Mouse (Mus musculus) left cerebral cortex, adult 9 months (tissue): ENCODE results near the gene Ppp2ca.
"Not testable (repeated sequence)": the region's sequence is repeated elsewhere in the genome, so short reads cannot be mapped to it uniquely, and the experiment has no call there.

ENCODE experiments used
- DNase-seq, 2 experiments: peaks; one replicate each; pipeline ENCODE4 v3.0.0; 2022; ENCODE audit warnings: low spot score in 2 of 2

Gene Ppp2ca

DNA sequence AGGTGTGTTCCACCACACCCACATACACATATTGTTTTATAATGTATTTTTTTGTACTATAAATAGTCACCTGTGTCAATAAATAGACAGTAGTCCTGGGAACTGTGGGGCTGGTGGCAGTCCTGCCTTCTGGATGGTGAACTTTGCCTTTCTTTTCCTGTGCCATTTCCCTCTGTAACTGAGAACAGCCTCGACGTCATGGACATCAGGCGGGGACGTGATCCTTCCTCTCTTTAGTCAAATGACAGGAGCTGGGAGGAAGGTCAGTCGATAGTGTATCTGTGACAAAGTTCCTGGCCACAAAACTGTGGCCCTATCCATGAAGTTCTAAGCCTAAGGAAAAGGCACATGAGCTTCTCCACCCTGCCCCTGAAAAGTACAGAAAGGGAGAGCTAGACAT lies 3.9 kb upstream of the Ppp2ca start:
- no peak for DNase-seq

- DNase-seq, result no peak
Measured at GRCm38 (mm10) chr11:52097016-52097415, 1.5 kb upstream of the Ppp2ca start.

GRCm38 (mm10) chr11:52097596-52097995 lies 885 bp upstream of the Ppp2ca start:
- DNase-seq, result no peak

DNA sequence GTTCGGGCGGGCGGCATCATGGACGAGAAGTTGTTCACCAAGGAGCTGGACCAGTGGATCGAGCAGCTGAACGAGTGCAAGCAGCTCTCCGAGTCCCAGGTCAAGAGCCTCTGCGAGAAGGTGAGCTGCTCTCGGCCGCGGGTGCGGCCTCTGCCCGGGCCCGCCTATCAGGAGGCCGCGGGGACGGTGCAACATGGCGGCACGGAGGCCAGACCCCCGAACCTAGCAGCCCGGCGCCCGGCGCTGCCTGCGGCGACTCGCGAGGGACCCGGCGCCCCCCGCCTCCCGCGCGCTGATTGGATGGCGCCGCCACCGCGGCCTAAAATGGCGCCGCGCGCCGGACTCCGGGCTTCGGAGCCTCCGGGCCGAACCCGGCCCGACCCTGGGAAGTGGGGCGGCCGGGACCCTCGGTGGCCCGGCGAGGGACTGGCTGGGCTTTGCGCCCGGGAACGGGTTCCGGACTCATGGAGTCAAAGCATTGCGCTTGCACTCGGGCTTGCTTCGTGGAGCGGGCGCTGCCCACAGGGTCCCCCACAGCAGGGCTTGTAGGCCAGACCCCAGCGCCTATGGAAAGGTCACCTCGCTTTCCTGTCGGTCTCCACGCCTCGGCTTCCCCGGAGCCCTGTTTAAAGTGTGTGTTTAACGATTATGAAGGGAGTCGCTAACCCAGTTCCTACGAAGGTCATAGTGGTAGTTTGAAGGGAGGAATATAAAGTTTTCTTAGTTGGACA lies 715 bp downstream of the Ppp2ca start:
- DNase-seq, result peak in 1 of 2 experiments; percentile 49

DNA sequence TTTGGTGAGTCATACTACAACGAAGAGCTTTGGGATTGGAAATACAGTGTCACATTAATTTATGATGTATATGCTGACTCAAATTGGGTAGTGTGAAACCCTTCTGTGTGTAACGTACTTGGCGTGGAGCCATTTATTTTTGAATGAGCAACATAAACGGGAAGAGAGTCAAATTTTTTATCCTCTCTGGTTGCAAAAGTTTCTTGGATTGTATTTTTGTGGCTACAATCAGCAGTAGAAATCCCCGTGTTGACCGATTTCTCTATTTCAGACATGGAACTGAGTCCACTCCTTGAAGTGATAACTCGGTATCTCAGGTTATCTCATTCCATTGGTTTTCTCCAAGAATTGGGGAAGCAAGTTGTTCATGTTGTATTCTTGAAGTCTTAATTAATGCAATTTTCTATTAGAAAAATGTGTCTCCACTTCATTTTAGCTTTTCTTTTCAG lies 1.3 kb downstream of the Ppp2ca start:
- DNase-seq, result no peak

GRCm38 (mm10) chr11:52102977-52103376 lies 4.5 kb downstream of the Ppp2ca start:
- no peak for DNase-seq

DNA sequence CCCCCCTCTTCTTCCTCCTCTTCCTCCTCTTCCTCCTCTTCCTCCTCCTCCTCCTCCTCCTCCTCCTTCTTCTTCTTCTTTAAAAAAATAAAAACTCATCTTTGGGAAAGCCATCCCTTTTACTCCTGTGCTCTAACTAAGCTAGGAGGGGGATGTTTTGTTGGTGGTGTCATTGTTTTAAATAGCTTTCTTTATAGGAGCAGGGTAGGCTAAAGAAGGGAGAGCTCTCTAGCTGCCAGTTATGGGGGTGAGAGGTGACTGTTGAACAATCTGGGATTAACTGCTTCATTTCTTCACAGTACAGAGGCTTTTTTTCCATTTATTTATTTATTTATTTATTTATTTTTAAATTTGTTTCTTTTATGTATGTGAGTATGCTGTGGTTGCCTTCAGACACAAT lies 7.0 kb downstream of the Ppp2ca start:
- DNase-seq, result no peak

DNA sequence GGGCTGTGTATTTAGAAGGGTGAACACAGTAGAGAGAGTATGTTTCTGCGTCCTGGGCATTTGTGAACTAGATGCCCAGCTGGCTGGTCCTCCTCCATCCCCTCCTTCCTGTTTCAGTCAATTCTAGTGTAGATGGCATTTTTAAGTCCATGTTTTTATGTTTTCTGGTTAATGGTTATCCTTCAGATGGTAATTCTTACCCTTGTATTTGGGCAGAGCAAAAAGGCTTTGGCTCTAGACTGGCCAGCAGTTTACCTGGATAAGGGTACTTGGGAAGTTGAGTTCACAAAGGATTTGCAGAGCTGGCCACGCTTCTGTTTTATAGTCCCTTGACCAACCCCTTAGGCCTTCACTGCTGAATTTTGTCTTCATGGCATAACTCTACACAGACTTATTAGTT lies 7.6 kb downstream of the Ppp2ca start:
- DNase-seq, result no peak

GRCm38 (mm10) chr11:52106438-52106837 lies 8.0 kb downstream of the Ppp2ca start:
- DNase-seq, result no peak

DNA sequence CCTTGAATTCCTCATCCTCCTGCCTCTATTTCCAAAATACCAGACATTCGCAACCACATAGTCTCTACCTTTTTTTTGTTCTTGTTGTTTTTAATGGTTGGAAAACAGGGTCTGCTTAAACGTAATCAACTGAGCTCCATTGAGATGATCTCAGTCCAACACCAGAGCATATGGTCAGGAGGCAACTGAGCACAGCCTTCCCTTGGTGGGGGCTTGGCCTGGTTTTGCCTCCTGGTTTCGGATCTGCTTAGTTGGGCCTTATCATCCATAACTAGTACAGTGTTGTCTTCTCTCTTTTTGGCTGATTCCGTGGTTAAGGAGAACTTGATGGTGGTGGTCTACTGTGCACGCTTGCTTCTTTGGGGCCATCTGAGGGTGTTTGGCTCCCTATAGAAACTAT lies 10.3 kb downstream of the Ppp2ca start:
- DNase-seq, result no peak

DNA sequence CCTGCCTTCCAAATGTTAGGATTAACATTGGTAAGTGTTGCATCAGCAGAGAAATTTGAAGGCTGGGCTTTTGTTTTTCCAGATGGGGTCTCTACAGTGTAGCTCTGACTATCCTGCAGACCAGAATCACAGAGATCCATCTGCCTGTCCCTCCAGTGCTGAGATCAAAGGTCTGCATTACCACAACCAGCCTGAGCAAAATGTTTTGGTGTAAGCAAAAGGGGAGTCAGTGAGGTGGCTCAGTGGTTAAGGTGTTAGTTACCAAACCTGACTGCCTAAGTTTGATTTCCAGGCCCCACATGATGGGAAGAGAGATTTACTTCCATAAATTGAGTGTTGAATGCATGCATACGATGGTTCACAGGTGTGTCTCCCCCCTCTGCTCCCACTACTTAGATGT lies 10.9 kb downstream of the Ppp2ca start:
- DNase-seq, result no peak

DNA sequence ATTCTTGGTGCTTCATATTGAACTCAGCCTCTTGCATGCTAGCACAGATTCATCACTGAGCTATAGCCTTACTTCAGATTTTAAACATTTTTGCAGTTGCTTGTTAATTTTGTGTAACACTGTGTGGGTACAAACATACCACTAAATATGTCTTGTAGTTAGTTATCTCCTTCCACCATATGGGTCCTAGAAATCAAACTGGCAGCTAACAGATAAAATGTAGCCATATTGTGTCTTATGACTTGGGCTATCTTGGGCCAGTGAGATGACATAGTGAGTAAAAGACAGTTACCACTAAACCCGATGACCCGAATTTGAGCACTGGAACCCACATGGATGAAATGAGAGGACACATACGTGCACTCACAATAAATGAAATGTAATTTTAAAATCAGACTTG lies 17.0 kb downstream of the Ppp2ca start:
- DNase-seq, result no peak

DNA sequence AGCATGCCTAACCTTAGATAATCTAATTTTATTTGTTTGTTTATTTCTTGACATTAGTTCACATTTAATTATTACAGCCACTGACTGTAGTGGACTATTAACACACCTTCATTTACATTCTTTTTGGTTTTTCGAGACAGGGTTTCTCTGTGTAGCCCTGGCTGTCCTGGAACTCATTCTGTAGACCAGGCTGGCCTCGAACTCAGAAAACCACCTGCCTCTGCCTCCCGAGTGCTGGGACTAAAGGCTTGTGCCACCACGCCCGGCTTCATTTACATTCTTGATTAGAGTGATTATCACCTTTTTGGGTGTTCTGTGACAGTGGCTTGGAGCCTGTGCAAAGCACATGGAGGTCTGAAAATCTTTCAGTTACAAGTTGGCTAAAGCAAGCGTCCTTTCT lies 17.6 kb downstream of the Ppp2ca start:
- DNase-seq, result not testable (repeated sequence)

- DNase-seq, result no peak
Measured at GRCm38 (mm10) chr11:52117156-52117555, 18.7 kb downstream of the Ppp2ca start.

DNA sequence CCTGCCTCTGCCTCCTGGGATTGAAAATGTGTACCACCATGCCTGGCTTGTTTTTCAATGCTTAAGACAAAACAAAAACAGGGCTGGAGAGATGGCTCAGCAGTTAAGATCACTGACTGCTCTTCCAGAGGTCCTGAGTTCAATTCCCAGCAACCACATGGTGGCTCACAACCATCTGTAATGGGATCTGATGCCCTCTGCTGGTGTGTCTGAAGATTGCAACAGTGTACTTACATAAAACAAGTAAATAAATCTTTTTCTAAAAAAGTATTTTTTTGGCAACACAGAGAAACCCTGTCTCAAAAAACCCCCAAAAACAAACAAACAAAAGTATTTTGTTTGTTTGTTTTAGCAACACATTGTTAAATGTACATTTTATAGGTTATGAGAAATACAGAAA lies 21.9 kb downstream of the Ppp2ca start:
- DNase-seq, result not testable (repeated sequence)

- DNase-seq, result no peak
Measured at GRCm38 (mm10) chr11:52122045-52122444, 23.6 kb downstream of the Ppp2ca start.

GRCm38 (mm10) chr11:52124468-52124867 lies 26.0 kb downstream of the Ppp2ca start:
- DNase-seq, result no peak

GRCm38 (mm10) chr11:52127169-52127568 lies 28.7 kb downstream of the Ppp2ca start:
- no peak for DNase-seq

DNA sequence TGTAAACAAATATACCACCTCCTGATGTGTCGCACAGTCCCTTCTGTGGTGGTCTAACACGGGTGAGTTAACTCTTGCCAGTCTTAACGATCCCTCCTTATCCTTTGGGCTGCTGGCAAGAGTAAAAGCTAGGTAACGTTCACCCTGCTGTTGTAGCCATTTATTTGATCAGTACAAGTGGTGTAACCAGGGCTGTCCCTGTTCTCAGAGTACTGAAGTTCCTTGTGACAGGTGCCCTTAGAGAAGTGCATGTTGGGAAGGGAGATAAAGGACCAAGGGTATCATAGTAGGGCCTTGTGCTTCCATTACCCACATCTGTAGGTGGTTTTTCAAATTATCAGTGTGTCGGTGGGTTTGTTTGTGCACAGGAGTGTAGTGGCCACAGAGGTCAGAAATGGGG lies 29.3 kb downstream of the Ppp2ca start:
- no peak for DNase-seq

DNA sequence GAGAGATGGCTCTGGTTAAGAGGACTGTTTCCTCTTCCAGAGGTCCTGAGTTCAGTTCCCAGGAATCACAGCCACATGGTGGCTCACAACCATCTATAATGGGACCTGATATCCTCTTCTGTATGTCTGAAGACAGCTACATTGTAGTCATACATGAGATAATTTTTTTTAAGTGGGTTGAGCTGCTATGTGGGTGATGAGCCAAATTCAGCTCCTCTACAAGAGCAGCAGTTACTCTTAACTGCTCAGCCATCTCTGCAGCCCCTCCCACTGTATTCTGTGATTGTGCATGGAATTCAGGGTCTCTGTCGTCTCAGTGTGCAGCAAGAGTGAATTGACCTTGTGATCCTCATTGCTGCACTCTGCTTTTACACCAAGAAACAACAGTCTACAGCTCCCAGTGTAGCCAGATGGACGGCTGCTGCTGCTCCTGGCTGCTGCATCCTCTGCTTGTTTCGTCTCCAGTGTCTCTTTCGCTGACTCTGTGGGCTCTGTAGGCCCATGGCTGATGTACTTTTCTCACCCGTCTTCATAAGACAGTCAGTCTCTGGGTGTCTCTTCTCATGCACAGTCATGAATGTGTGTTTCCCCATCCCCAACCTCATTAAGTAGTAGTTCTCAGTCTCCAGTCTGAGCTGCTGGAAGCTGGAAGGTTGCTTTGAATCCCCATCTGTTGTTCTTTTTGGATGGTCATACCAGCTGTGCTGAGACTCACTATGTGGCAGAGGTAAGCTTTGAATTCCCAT lies 30.0 kb downstream of the Ppp2ca start:
- peak in 1 of 2 experiments; percentile 53 for DNase-seq

DNA sequence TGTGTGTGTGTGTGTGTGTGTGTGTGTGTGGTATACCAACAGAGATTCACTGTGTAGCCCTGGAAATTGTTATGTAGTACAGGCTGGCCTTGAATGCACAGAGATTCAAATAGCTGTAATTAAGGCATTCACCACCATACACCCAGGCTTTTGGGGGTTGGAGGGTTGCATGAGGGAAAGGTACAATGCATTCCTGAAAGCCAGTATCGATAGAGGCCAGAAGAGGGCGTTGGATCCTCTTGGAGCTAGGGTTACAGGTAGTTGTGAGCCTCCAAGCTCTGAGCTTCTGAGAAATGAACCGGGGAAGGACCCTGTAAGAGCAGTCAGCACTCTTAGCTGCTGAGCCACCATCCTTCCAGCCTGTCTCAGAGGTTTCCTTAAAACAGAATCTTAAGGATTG lies 30.7 kb downstream of the Ppp2ca start:
- DNase-seq, result peak in 1 of 2 experiments; percentile 38

GRCm38 (mm10) chr11:52129621-52130450 lies 31.4 kb downstream of the Ppp2ca start:
- DNase-seq, result peak in 1 of 2 experiments; percentile 78
